ENCODE assay signal across 8 mouse cellular contexts in the genomic region with DNA sequence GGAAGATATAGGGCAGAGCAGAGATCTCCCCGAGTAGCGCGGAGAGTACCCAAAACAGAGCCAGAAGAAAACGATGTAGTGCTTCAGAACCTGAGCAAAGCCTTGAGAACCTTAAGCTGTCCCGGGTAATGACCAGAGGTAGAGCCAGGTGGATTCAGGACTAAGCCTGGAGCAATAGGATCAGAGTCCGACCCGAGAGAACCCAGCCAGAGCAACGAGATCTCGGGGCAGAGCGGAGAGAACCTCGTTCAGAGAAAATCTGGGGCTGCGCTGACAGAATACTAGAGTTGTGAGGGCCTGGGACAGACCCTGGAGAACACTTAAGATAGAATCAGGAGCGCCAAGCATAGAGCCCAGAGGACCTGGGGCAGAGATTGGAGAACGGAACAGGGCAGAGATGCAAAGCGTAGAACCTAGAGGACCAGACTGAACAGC. TPM values are rescaled to one million over a fixed set of nuclear protein-coding genes. Genes with fewer than 3 reads are reported as not detected.
A peak's percentile ranks its signal among the peaks of the same experiment; 100 is the strongest.
DNase-seq lines count a peak whose midpoint lies in the region; ATAC-seq and TF ChIP-seq lines count a peak whose summit lies in the region.

No protein-coding gene starts in this region.

- no peaks in the 10 kb centered on the region for H3K36me3 ChIP-seq in embryonic facial prominence, embryonic 13.5 days
- no peaks in the 10 kb centered on the region for H3K36me3 ChIP-seq in heart, postnatal 0 days (replicated peaks; ENCODE audit: control insufficient read depth, insufficient read depth, low read length)
- H3K36me3 ChIP-seq in liver, embryonic 11.5 days (ENCODE audit: control insufficient read depth, insufficient read depth, low read length) = no peaks in the 10 kb centered on the region

- peaks cover 60% of the 10 kb centered on the region for H3K27me3 ChIP-seq in embryonic facial prominence, embryonic 13.5 days
- H3K27me3 ChIP-seq in heart, postnatal 0 days (ENCODE audit: control insufficient read depth, insufficient read depth, low read length) = no peaks in the 10 kb centered on the region
- H3K27me3 ChIP-seq in liver, embryonic 11.5 days (replicated peaks; ENCODE audit: control insufficient read depth, insufficient read depth, low read length) = peaks cover 61% of the 10 kb centered on the region

- peak overlapping the region; percentile 98 for H3K4me2 ChIP-seq in embryonic facial prominence, embryonic 13.5 days
- H3K4me2 ChIP-seq in heart, postnatal 0 days (ENCODE audit: low read depth, low read length) = peak overlapping the region; percentile 88
- H3K4me2 ChIP-seq in liver, embryonic 11.5 days = peak overlapping the region; percentile 84

- no peak for TF ChIP-seq EP300 in heart, postnatal 0 days (IDR thresholded peaks at IDR 0.05; ENCODE audit: low read depth)

- peaks cover 28% of the 10 kb centered on the region for H3K4me1 ChIP-seq in embryonic facial prominence, embryonic 13.5 days
- peaks cover 15% of the 10 kb centered on the region for H3K4me1 ChIP-seq in heart, postnatal 0 days (ENCODE audit: control insufficient read depth, insufficient read depth)
- H3K4me1 ChIP-seq in liver, embryonic 11.5 days (replicated peaks; ENCODE audit: control insufficient read depth, insufficient read depth, low read length) = peaks cover 7% of the 10 kb centered on the region; the same call in 1 of the 2 replicates

- H3K4me3 ChIP-seq in layer of hippocampus, adult 2 months = peak overlapping the region; percentile 88
- H3K4me3 ChIP-seq in embryonic facial prominence, embryonic 13.5 days = peak overlapping the region; percentile 64
- peak overlapping the region; percentile 91 for H3K4me3 ChIP-seq in heart, postnatal 0 days (ENCODE audit: low read depth, low read length)
- H3K4me3 ChIP-seq in liver, embryonic 11.5 days (ENCODE audit: low read depth, low read length) = peak overlapping the region; percentile 69

- peak overlapping the region; percentile 91 for H3K27ac ChIP-seq in layer of hippocampus, adult 2 months
- H3K27ac ChIP-seq in embryonic facial prominence, embryonic 13.5 days = no peak overlapping the region
- no peak overlapping the region for H3K27ac ChIP-seq in heart, postnatal 0 days (ENCODE audit: low read depth)
- no peak overlapping the region for H3K27ac ChIP-seq in liver, embryonic 11.5 days (ENCODE audit: low read depth, low read length)

- 0 out of 2 replicates have a peak, but pooled peaks cover 2% of the 10 kb centered on the region for H3K9me3 ChIP-seq in embryonic facial prominence, embryonic 13.5 days
- 0 out of 2 replicates have a peak, but pooled peaks cover 2% of the 10 kb centered on the region for H3K9me3 ChIP-seq in heart, postnatal 0 days (replicated peaks; ENCODE audit: control insufficient read depth, low read length)
- no peaks in the 10 kb centered on the region for H3K9me3 ChIP-seq in liver, embryonic 11.5 days (ENCODE audit: control insufficient read depth, low read length)

- H3K9ac ChIP-seq in embryonic facial prominence, embryonic 13.5 days = peak overlapping the region; percentile 80
- H3K9ac ChIP-seq in heart, postnatal 0 days (replicated peaks; ENCODE audit: low read depth, low read length) = peak overlapping the region; percentile 76
- H3K9ac ChIP-seq in liver, embryonic 11.5 days (ENCODE audit: low read depth, low read length) = no peak overlapping the region; the same call in 1 of the 2 replicates

- 2% methylated on average over 15 of the region's 15 CpGs for WGBS in embryonic facial prominence, embryonic 13.5 days
- WGBS in heart, postnatal 0 days = 2% methylated on average over 15 of the region's 15 CpGs
- 6% methylated on average over 15 of the region's 15 CpGs for WGBS in liver, embryonic 11.5 days

- TF ChIP-seq CTCF in layer of hippocampus, adult 2 months (conservative IDR thresholded peaks at IDR 0.05) = no peak
- no peak for TF ChIP-seq CTCF in heart, postnatal 0 days (IDR thresholded peaks at IDR 0.05; ENCODE audit: low read depth)

- no peak for ATAC-seq in embryonic facial prominence, embryonic 13.5 days (ENCODE audit: insufficient number of reproducible peaks, insufficient read depth, low FRiP score, low TSS enrichment, low read depth)
- ATAC-seq in heart, postnatal 0 days (ENCODE audit: insufficient read depth, low read depth) = peak; percentile 22; the same call in 1 of the 2 replicates
- ATAC-seq in liver, embryonic 11.5 days (replicated peaks; ENCODE audit: low FRiP score) = no peak

- no peak for DNase-seq in layer of hippocampus, adult 2 months (ENCODE audit: low spot score in 2 of 2)
- no peak for DNase-seq in layer of hippocampus, adult 11-12 months (ENCODE audit: low spot score)
- DNase-seq in heart, postnatal 0 days (ENCODE audit: low spot score) = no peak
- DNase-seq in liver, embryonic 11.5 days (ENCODE audit: low spot score) = peak; percentile 38
- DNase-seq in retina, postnatal 1 day = peak; percentile 44
- DNase-seq in thymus, postnatal 4 days = no peak
- DNase-seq in adrenal gland, adult 8-10 months = no peak

RNA-seq across cellular contexts. Expression of a gene that starts 0.9 kb away (rescaled TPM):
- total RNA-seq in layer of hippocampus, adult 2 months (2021) = 10 to 100 TPM; 39.8 to 42.0 TPM
- 1.7 TPM in 2 replicates for polyA plus RNA-seq in embryonic facial prominence, embryonic 13.5 days (2015; fragmentation: Nextera tagmentation; extraction: Ambion mirVana)
- 28.9 and 39.8 TPM in 2 replicates for total RNA-seq in heart, postnatal 0 days (2014; rRNA removed; ENCODE audit: low replicate concordance)
- polyA plus RNA-seq in heart, postnatal 0 days (2015; fragmentation: Nextera tagmentation; extraction: Ambion mirVana) = 2.4 and 2.5 TPM in 2 replicates
- polyA plus RNA-seq in liver, embryonic 11.5 days (2014; fragmentation: Nextera tagmentation; extraction: Ambion mirVana) = 0.47 and 0.58 TPM in 2 replicates
- 10 to 100 TPM; 18.5 to 22.4 (median 20.8) TPM for total RNA-seq in adrenal gland, adult 8-10 months (2022)

Comparison
In these comparisons a context has a peak if more than half of its experiments do, and no peak if none do; other contexts are left out.
1. DNase-seq: peak in liver, embryonic 11.5 days (single experiment) and retina, postnatal 1 day (single experiment); none in layer of hippocampus, adult 2 months (0 of 2), layer of hippocampus, adult 11-12 months (single experiment), heart, postnatal 0 days (single experiment), thymus, postnatal 4 days (single experiment) and adrenal gland, adult 8-10 months (single experiment).
2. Peak in every context shown above with its lines, with median percentiles within 50 percentile points of each other: H3K4me3 ChIP-seq and H3K4me2 ChIP-seq.